Mouse (Mus musculus): ENCODE results near the gene Mrps34. TPM values are rescaled to one million over a fixed set of nuclear protein-coding genes. Genes with fewer than 3 reads are reported as not detected.

The Mrps34 gene
- polyA plus RNA-seq, 1 experiment from 2014 or later: 141 TPM

GRCm38 (mm10) chr17:24890151-24891092 lies 4.5 kb upstream of the Mrps34 start:
- H3K9ac ChIP-seq (ENCODE audit: low read depth, low read length): no peak overlapping the region
- DNase-seq (ENCODE audit: low spot score) (no peak), ATAC-seq (replicated peaks; ENCODE audit: low FRiP score, low read depth) (no peak)
- 83% methylated on average over 18 of the region's 19 CpGs for WGBS
- H3K9me3 ChIP-seq (replicated peaks; ENCODE audit: low read length): no peaks in the 10 kb centered on the region
- no peak overlapping the region for H3K27ac ChIP-seq
- no peak for TF ChIP-seq CTCF (IDR thresholded peaks at IDR 0.05; ENCODE audit: low read depth)
- H3K4me1 ChIP-seq (replicated peaks; ENCODE audit: insufficient read depth, low read length): peaks cover 12% of the 10 kb centered on the region
- no peak overlapping the region for H3K4me3 ChIP-seq (replicated peaks; ENCODE audit: low read depth, low read length)
- H3K4me2 ChIP-seq (ENCODE audit: low read length): no peak overlapping the region
- no peaks in the 10 kb centered on the region for H3K27me3 ChIP-seq (ENCODE audit: insufficient read depth, low read length)
- peaks cover 30% of the 10 kb centered on the region for H3K36me3 ChIP-seq (ENCODE audit: insufficient read depth, low read length)

GRCm38 (mm10) chr17:24891321-24891720 lies 3.6 kb upstream of the Mrps34 start:
- ATAC-seq (replicated peaks; ENCODE audit: low FRiP score, low read depth) (no peak), DNase-seq (ENCODE audit: low spot score) (no peak)
- Histone ChIP-seq H3K27ac (no peak overlapping the region), H3K36me3 (ENCODE audit: insufficient read depth, low read length) (peaks cover 30% of the 10 kb centered on the region), H3K9me3 (replicated peaks; ENCODE audit: low read length) (no peaks in the 10 kb centered on the region), H3K27me3 (ENCODE audit: insufficient read depth, low read length) (no peaks in the 10 kb centered on the region), H3K4me3 (replicated peaks; ENCODE audit: low read depth, low read length) (no peak overlapping the region), H3K4me2 (ENCODE audit: low read length) (no peak overlapping the region), H3K4me1 (replicated peaks; ENCODE audit: insufficient read depth, low read length) (peaks cover 12% of the 10 kb centered on the region), H3K9ac (ENCODE audit: low read depth, low read length) (no peak overlapping the region)
- TF ChIP-seq CTCF (IDR thresholded peaks at IDR 0.05; ENCODE audit: low read depth): no peak
- WGBS: 84% methylated on average over 13 of the region's 13 CpGs

- 93% methylated on average over 12 of the region's 12 CpGs for WGBS
- peaks cover 6% of the 10 kb centered on the region; the same call in 1 of the 2 replicates for H3K4me1 ChIP-seq (replicated peaks; ENCODE audit: insufficient read depth, low read length)
- no peaks in the 10 kb centered on the region for H3K27me3 ChIP-seq (ENCODE audit: insufficient read depth, low read length)
- H3K36me3 ChIP-seq (ENCODE audit: insufficient read depth, low read length): peaks cover 30% of the 10 kb centered on the region
- TF ChIP-seq CTCF (IDR thresholded peaks at IDR 0.05; ENCODE audit: low read depth): no peak
- H3K4me2 ChIP-seq (ENCODE audit: low read length): no peak overlapping the region
- H3K27ac ChIP-seq: no peak overlapping the region
- H3K4me3 ChIP-seq (replicated peaks; ENCODE audit: low read depth, low read length): no peak overlapping the region
- no peak overlapping the region for H3K9ac ChIP-seq (ENCODE audit: low read depth, low read length)
- DNase-seq (ENCODE audit: low spot score) (no peak), ATAC-seq (replicated peaks; ENCODE audit: low FRiP score, low read depth) (no peak)
- H3K9me3 ChIP-seq (replicated peaks; ENCODE audit: low read length): no peaks in the 10 kb centered on the region
These were observed 2.1 kb upstream of the Mrps34 start for GRCm38 (mm10) chr17:24892785-24893184.

GRCm38 (mm10) chr17:24893276-24893675 lies 1.6 kb upstream of the Mrps34 start:
- TF ChIP-seq CTCF (IDR thresholded peaks at IDR 0.05; ENCODE audit: low read depth): no peak
- no peak overlapping the region for H3K4me3 ChIP-seq (replicated peaks; ENCODE audit: low read depth, low read length)
- 91% methylated on average over 2 of the region's 2 CpGs for WGBS
- H3K9me3 ChIP-seq (replicated peaks; ENCODE audit: low read length): no peaks in the 10 kb centered on the region
- H3K27me3 ChIP-seq (ENCODE audit: insufficient read depth, low read length): no peaks in the 10 kb centered on the region
- ATAC-seq (replicated peaks; ENCODE audit: low FRiP score, low read depth): no peak
- H3K4me1 ChIP-seq (replicated peaks; ENCODE audit: insufficient read depth, low read length): peaks cover 6% of the 10 kb centered on the region; the same call in 1 of the 2 replicates
- no peak overlapping the region for H3K9ac ChIP-seq (ENCODE audit: low read depth, low read length)
- H3K4me2 ChIP-seq (ENCODE audit: low read length): no peak overlapping the region
- H3K36me3 ChIP-seq (ENCODE audit: insufficient read depth, low read length): peaks cover 30% of the 10 kb centered on the region
- DNase-seq (ENCODE audit: low spot score): no peak
- no peak overlapping the region for H3K27ac ChIP-seq

- ATAC-seq (replicated peaks; ENCODE audit: low FRiP score, low read depth) (peak; percentile 2; the same call in 1 of the 2 replicates), DNase-seq (ENCODE audit: low spot score) (no peak)
- H3K9ac ChIP-seq (ENCODE audit: low read depth, low read length): peak overlapping the region; percentile 93
- no peak for TF ChIP-seq CTCF (IDR thresholded peaks at IDR 0.05; ENCODE audit: low read depth)
- H3K4me2 ChIP-seq (ENCODE audit: low read length): peak overlapping the region; percentile 95
- H3K27ac ChIP-seq: peak overlapping the region; percentile 89
- 8% methylated on average over 31 of the region's 31 CpGs for WGBS
- H3K27me3 ChIP-seq (ENCODE audit: insufficient read depth, low read length): no peaks in the 10 kb centered on the region
- peaks cover 39% of the 10 kb centered on the region for H3K36me3 ChIP-seq (ENCODE audit: insufficient read depth, low read length)
- H3K4me3 ChIP-seq (replicated peaks; ENCODE audit: low read depth, low read length): peak overlapping the region; percentile 86
- H3K9me3 ChIP-seq (replicated peaks; ENCODE audit: low read length): no peaks in the 10 kb centered on the region
- peaks cover 6% of the 10 kb centered on the region; the same call in 1 of the 2 replicates for H3K4me1 ChIP-seq (replicated peaks; ENCODE audit: insufficient read depth, low read length)
These were observed 588 bp upstream of the Mrps34 start for GRCm38 (mm10) chr17:24894061-24894994.

Data from kidney, postnatal 0 days (tissue).